Mouse (Mus musculus): ENCODE results near the gene Olfr522. TPM values are rescaled to one million over a fixed set of nuclear protein-coding genes. Genes with fewer than 3 reads are reported as not detected.

Gene Olfr522
- not detected in 2 replicates for polyA plus RNA-seq (2012; rRNA removed)

GRCm38 (mm10) chr7:140164664-140165063, at the start of gene Olfr522:
Gene Olfr522, minus strand, starts transcription at chr7:140164764.

DNA sequence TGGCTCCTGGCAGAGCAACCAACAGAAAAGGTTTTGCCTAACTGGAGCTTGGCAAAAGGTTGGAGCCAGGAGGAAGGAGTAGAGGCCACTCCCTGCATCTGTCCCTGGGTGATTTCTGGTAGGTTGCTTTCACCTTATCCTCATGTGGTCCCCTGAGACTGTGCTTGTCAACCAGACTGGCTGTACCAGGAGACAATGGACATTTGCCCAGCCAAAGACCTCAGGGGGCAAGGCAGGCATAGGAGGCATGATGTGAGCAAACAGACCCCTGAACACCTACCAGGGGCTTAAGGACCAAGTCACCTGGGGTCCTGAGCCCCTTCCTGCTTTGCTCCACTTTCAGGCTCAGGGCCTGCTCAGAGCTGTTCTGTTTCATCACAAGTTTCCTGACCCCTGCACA, 41.3 kb upstream of the Olfr522 start, which contains the start of gene Olfr524:
Olfr524 (minus strand) TSS at position 101 of the 400 bp plus-strand sequence.

GRCm38 (mm10) chr7:140172936-140173335, 8.4 kb upstream of the Olfr522 start, which contains the start of gene Olfr523:
Gene Olfr523, plus strand, starts transcription at chr7:140173217.

GRCm38 (mm10) chr7:140154218-140154927, 10.2 kb downstream of the Olfr522 start, which contains the start of gene Sprn:
Gene Sprn, minus strand, starts transcription at chr7:140154877.

DNA sequence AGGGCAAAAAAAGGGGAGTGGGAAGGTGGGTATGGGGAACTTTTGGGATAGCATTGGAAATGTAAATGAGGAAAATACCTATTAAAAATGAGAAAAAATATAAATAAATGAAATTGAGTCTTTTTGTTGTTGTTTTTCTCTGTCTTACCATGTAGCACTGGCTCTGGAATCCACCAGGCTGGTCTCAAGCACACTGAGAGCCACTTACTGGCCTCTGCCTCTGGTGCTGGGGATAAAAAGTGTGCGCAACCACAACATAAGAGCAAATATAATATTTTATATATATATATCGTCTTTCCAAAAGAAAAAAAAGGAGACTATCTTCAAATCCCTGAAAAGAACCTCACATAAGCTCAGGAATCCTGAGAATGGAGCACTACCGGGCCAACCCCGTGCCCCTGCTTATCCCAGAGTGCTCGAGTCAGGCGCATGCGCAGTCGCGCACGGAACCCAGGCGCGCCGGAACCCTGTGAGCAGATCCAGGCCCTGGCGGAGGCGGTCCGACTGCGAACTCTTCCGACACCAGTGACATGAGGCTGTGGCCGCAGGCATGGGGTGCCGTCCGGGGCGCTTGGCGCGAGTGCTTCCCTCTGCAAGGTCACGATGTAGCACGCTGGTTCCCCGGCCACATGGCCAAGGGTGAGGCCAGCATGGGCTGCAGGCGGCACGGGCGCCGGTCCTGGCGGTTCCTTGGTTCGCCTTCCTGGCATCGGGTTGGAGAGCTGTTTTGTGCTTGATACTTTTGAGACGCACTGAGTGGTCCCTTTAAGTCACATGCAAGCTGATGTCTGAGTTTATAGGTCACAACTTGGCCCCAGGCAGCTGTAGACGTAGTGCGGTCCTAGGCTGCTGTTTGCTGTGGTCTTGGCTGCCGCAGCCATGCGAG, 27.2 kb downstream of the Olfr522 start, which contains the start of gene Mtg1:
Mtg1 (plus strand) TSS at position 430 of the 886 bp plus-strand sequence.

DNA sequence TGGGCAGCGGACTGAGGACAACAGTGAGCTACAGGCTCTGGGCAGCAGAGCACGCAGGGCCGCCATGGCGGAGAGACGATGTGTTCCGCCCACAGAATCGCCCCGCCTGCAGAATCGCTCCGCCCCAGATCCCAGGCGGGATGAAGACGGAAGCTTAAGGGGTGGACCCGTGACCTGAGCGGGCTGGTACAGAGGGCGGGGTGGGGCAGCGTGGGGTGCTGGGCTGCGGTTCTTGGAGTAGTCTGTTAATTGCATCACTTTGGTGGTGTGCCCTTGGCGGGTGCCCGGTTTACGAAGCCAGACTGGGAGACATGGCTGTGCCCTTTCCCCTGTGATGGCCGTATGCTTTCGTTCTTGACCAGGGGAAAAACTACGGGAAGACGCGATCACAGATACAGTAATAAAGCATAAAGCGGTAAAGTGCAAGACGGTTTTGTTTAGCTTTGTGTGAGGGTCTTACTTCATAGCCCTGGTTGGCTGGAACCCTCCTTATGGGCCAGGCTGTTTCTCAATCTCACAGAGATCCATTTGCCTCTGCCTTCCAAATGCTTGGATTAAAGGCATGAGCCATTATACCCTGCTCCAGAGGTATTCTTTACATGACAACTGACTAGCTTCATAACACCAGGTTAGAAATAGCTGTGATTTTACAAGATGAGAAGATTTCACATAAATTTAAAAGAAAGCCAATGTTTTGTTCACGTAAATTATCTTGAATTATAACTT, 48.1 kb downstream of the Olfr522 start, which contains the start of gene Echs1:
Echs1 (minus strand) TSS at position 148 of the 726 bp plus-strand sequence.

GRCm38 (mm10) chr7:140115583-140116328, 48.8 kb downstream of the Olfr522 start, which contains the start of gene Paox:
Gene Paox, plus strand, starts transcription at chr7:140115799.

Other genes with a start within 250 kb of the Olfr522 start
- not detected in 2 replicates for gene Utf1, start 221.0 kb downstream of the Olfr522 start, polyA plus RNA-seq (2012; rRNA removed)
- gene 6430531B16Rik, start 186.0 kb downstream of the Olfr522 start, polyA plus RNA-seq (2012; rRNA removed), result 0.02 and 0.03 TPM in 2 replicates
- gene Adam8, start 172.2 kb downstream of the Olfr522 start, polyA plus RNA-seq (2012; rRNA removed), result 4.0 and 5.6 TPM in 2 replicates
- gene Zfp511, start 128.4 kb downstream of the Olfr522 start, polyA plus RNA-seq (2012; rRNA removed), result 23.0 and 29.2 TPM in 2 replicates
- gene Tubgcp2, start 128.1 kb downstream of the Olfr522 start, polyA plus RNA-seq (2012; rRNA removed), result 12.7 and 13.4 TPM in 2 replicates
- gene Msx3, start 115.7 kb downstream of the Olfr522 start, polyA plus RNA-seq (2012; rRNA removed), result not detected in 2 replicates
- gene Caly, start 82.2 kb downstream of the Olfr522 start, polyA plus RNA-seq (2012; rRNA removed), result 0.10 and 0.16 TPM in 2 replicates
- 0.13 and 2.6 TPM in 2 replicates for gene Prap1, start 71.4 kb downstream of the Olfr522 start, polyA plus RNA-seq (2012; rRNA removed)
- 41.2 and 46.1 TPM in 2 replicates for gene Fuom, start 62.3 kb downstream of the Olfr522 start, polyA plus RNA-seq (2012; rRNA removed)
- gene Paox, start 49.0 kb downstream of the Olfr522 start, polyA plus RNA-seq (2012; rRNA removed), result 23.8 and 27.8 TPM in 2 replicates
- gene Echs1, start 48.3 kb downstream of the Olfr522 start, polyA plus RNA-seq (2012; rRNA removed), result 112 and 123 TPM in 2 replicates
- gene Mtg1, start 27.2 kb downstream of the Olfr522 start, polyA plus RNA-seq (2012; rRNA removed), result 15.7 and 16.2 TPM in 2 replicates
- 0.01 and 0.04 TPM in 2 replicates for gene Sprn, start 9.9 kb downstream of the Olfr522 start, polyA plus RNA-seq (2012; rRNA removed)
- gene Olfr523, start 8.5 kb upstream of the Olfr522 start, polyA plus RNA-seq (2012; rRNA removed), result not detected in 2 replicates
- gene Olfr524, start 41.2 kb upstream of the Olfr522 start, polyA plus RNA-seq (2012; rRNA removed), result not detected in 2 replicates
- 0.05 and 0.06 TPM in 2 replicates for gene Cd163l1, start 53.5 kb upstream of the Olfr522 start, polyA plus RNA-seq (2012; rRNA removed)
- gene 5830411N06Rik, start 82.5 kb upstream of the Olfr522 start, polyA plus RNA-seq (2012; rRNA removed), result 0.01 TPM in 1 of 2 replicates, not detected in the other
- not detected in 2 replicates for gene Olfr525, start 156.1 kb upstream of the Olfr522 start, polyA plus RNA-seq (2012; rRNA removed)
- gene Olfr527, start 169.3 kb upstream of the Olfr522 start, polyA plus RNA-seq (2012; rRNA removed), result not detected in 2 replicates
- gene Olfr60, start 196.9 kb upstream of the Olfr522 start, polyA plus RNA-seq (2012; rRNA removed), result not detected in 2 replicates
- not detected in 2 replicates for gene Olfr530, start 211.6 kb upstream of the Olfr522 start, polyA plus RNA-seq (2012; rRNA removed)
- not detected in 2 replicates for gene Olfr531, start 238.2 kb upstream of the Olfr522 start, polyA plus RNA-seq (2012; rRNA removed)

All from liver, embryonic 18 days (tissue).